Mouse (Mus musculus): ENCODE measurements around the gene Mmp24.

Mmp24 gene

GRCm38 (mm10) chr2:155775685-155776263, 632 bp downstream of the Mmp24 start:
- DNase-seq (ENCODE audit: low read depth) = no peak

GRCm38 (mm10) chr2:155776824-155777687, 1.9 kb downstream of the Mmp24 start:
- DNase-seq (ENCODE audit: low read depth) = no peak

GRCm38 (mm10) chr2:155777688-155777985, 2.5 kb downstream of the Mmp24 start:
- no peak for DNase-seq (ENCODE audit: low read depth)

GRCm38 (mm10) chr2:155778004-155778403, 2.9 kb downstream of the Mmp24 start:
- DNase-seq (ENCODE audit: low read depth) = no peak

- no peak for DNase-seq (ENCODE audit: low read depth)
Observed at GRCm38 (mm10) chr2:155779066-155779465, 3.9 kb downstream of the Mmp24 start.

GRCm38 (mm10) chr2:155779506-155779905, 4.4 kb downstream of the Mmp24 start:
- no peak for DNase-seq (ENCODE audit: low read depth)

GRCm38 (mm10) chr2:155784534-155784933, 9.4 kb downstream of the Mmp24 start:
- no peak for DNase-seq (ENCODE audit: low read depth)

- no peak for DNase-seq (ENCODE audit: low read depth)
Observed at GRCm38 (mm10) chr2:155786905-155787304, 11.8 kb downstream of the Mmp24 start.

- DNase-seq (ENCODE audit: low read depth) = no peak
Observed at GRCm38 (mm10) chr2:155787949-155788931, 13.1 kb downstream of the Mmp24 start.

- DNase-seq (ENCODE audit: low read depth) = no peak
Observed at GRCm38 (mm10) chr2:155792899-155793298, 17.8 kb downstream of the Mmp24 start.

- DNase-seq (ENCODE audit: low read depth) = no peak
Observed at GRCm38 (mm10) chr2:155794674-155795445, 19.7 kb downstream of the Mmp24 start.

GRCm38 (mm10) chr2:155798613-155799012, 23.5 kb downstream of the Mmp24 start:
- DNase-seq (ENCODE audit: low read depth) = no peak

- no peak for DNase-seq (ENCODE audit: low read depth)
Observed at GRCm38 (mm10) chr2:155802761-155803160, 27.6 kb downstream of the Mmp24 start.

- no peak for DNase-seq (ENCODE audit: low read depth)
Observed at GRCm38 (mm10) chr2:155804053-155804452, 28.9 kb downstream of the Mmp24 start.

- DNase-seq (ENCODE audit: low read depth) = no peak
Observed at GRCm38 (mm10) chr2:155805231-155805924, 30.2 kb downstream of the Mmp24 start.

- DNase-seq (ENCODE audit: low read depth) = no peak
Observed at GRCm38 (mm10) chr2:155805925-155806255, 30.7 kb downstream of the Mmp24 start.

- DNase-seq (ENCODE audit: low read depth) = no peak
Observed at GRCm38 (mm10) chr2:155806548-155806947, 31.4 kb downstream of the Mmp24 start.

GRCm38 (mm10) chr2:155807408-155807807, 32.3 kb downstream of the Mmp24 start:
- no peak for DNase-seq (ENCODE audit: low read depth)

GRCm38 (mm10) chr2:155809620-155810019, 34.5 kb downstream of the Mmp24 start:
- DNase-seq (ENCODE audit: low read depth) = no peak

- DNase-seq (ENCODE audit: low read depth) = peak; percentile 71
Observed at GRCm38 (mm10) chr2:155811821-155812396, 36.8 kb downstream of the Mmp24 start.

GRCm38 (mm10) chr2:155812637-155813036, 37.5 kb downstream of the Mmp24 start:
- DNase-seq (ENCODE audit: low read depth) = no peak
